Mouse (Mus musculus) myocyte (in vitro differentiated cells): ENCODE measurements at regions not wholly inside any gene's neighbourhood (a gene's known extent, or its start where the extent isn't known, plus 50 kb on each side); places are given as distances from the start of the nearest gene placed in this dataset.

Source experiments
- H3K27me3 ChIP-seq: one replicate; pipeline ENCODE4 v1.6.1; 2011; ENCODE audit not compliant: control insufficient read depth, insufficient read depth, insufficient read length
- H3K36me3 ChIP-seq: one replicate; pipeline ENCODE4 v1.6.1; 2011; ENCODE audit not compliant: control insufficient read depth, insufficient read depth
- H3K4me2 ChIP-seq: one replicate; pipeline ENCODE4 v1.6.1; 2011; ENCODE audit warnings: low read depth, control low read depth
- H3K4me3 ChIP-seq: one replicate; pipeline ENCODE4 v1.5.1; 2011; ENCODE audit warnings: mild to moderate bottlenecking, control low read depth, moderate library complexity
- H3K79me2 ChIP-seq: one replicate; pipeline ENCODE4 v1.6.1; 2011; ENCODE audit not compliant: control insufficient read depth, insufficient read depth
- H3ac ChIP-seq: one replicate; pipeline ENCODE4 v1.6.1; 2011; ENCODE audit not compliant: control insufficient read depth, insufficient read length
- CEBPB ChIP-seq: IDR thresholded peaks from 2 replicates; pipeline ENCODE4 v1.6.1; 2011; ENCODE audit warnings: mild to moderate bottlenecking, moderate library complexity; ENCODE audit not compliant: poor library complexity, insufficient read depth, severe bottlenecking
- E2F4 ChIP-seq: IDR thresholded peaks from one replicate; pipeline ENCODE4 v1.6.1; 2011; ENCODE audit warnings: mild to moderate bottlenecking, control low read depth, moderate library complexity; ENCODE audit not compliant: insufficient read depth
- MAX ChIP-seq: IDR thresholded peaks from one replicate; pipeline ENCODE4 v1.6.1; 2011; ENCODE audit warnings: low read depth, mild to moderate bottlenecking, control low read depth
- MYOD1 ChIP-seq, 3 experiments: IDR thresholded peaks; one replicate each; pipeline ENCODE4 v1.6.1; 2011; ENCODE audit warnings: control low read depth in 2 of 3, low read depth in 2 of 3, mild to moderate bottlenecking in 2 of 3, moderate library complexity in 1 of 3; ENCODE audit not compliant: insufficient read length in 2 of 3, control insufficient read depth in 1 of 3
- MYOG ChIP-seq, 3 experiments: IDR thresholded peaks; one replicate each; pipeline ENCODE4 v1.6.1; 2011; ENCODE audit warnings: control low read depth in 2 of 3, low read depth in 2 of 3, mild to moderate bottlenecking in 2 of 3; ENCODE audit not compliant: insufficient read length in 2 of 3, control insufficient read depth in 1 of 3, insufficient read depth in 1 of 3
- POLR2A ChIP-seq: IDR thresholded peaks from one replicate; pipeline ENCODE4 v1.6.1; 2011; ENCODE audit warnings: low read depth, mild to moderate bottlenecking, control low read depth, moderate library complexity; ENCODE audit not compliant: insufficient read length
- POLR2AphosphoS2 ChIP-seq: IDR thresholded peaks from one replicate; pipeline ENCODE4 v1.6.1; 2011; ENCODE audit warnings: low read depth, control low read depth; ENCODE audit not compliant: insufficient read length
- REST ChIP-seq: IDR thresholded peaks from one replicate; pipeline ENCODE4 v1.6.1; 2011; ENCODE audit warnings: mild to moderate bottlenecking, control low read depth, moderate library complexity; ENCODE audit not compliant: insufficient read depth, insufficient read length
- SRF ChIP-seq: IDR thresholded peaks from one replicate; pipeline ENCODE4 v1.6.1; 2011; ENCODE audit warnings: low read depth; ENCODE audit not compliant: control insufficient read depth, insufficient read length
- TCF12 ChIP-seq: IDR thresholded peaks from one replicate; pipeline ENCODE4 v1.6.1; 2011; ENCODE audit warnings: mild to moderate bottlenecking, control low read depth; ENCODE audit not compliant: poor library complexity, insufficient read depth, severe bottlenecking
- TCF3 ChIP-seq: IDR thresholded peaks from one replicate; pipeline ENCODE4 v1.6.1; 2011; ENCODE audit warnings: low read depth, control low read depth; ENCODE audit not compliant: insufficient read length
- USF1 ChIP-seq: IDR thresholded peaks from one replicate; pipeline ENCODE4 v1.6.1; 2011; ENCODE audit warnings: low read depth, mild to moderate bottlenecking, control low read depth, moderate library complexity

GRCm38 (mm10) chr3:102610970-102611369 is 123.4 kb upstream of the Tspan2 start:
- H3K27me3 ChIP-seq, result no peaks in the 10 kb centered on the region

GRCm38 (mm10) chr3:102611398-102612366 is 122.6 kb upstream of the Tspan2 start:
- no peak overlapping the region for H3K4me3 ChIP-seq
- H3K4me2 ChIP-seq, result no peak overlapping the region
- H3K79me2 ChIP-seq, result no peaks in the 10 kb centered on the region
- TF ChIP-seq MAX (no peak), USF1 (no peak), CEBPB (no peak), POLR2A (no peak), TCF3 (no peak), POLR2AphosphoS2 (no peak), E2F4 (no peak), MYOG (IDR thresholded peaks at IDR 0.05; ENCODE audit: control insufficient read depth in 1 of 3, insufficient read depth in 1 of 3, insufficient read length in 2 of 3, low read depth in 2 of 3) (no peak), TCF12 (no peak), REST (no peak), SRF (no peak), MYOD1 (IDR thresholded peaks at IDR 0.05; ENCODE audit: control insufficient read depth in 1 of 3, insufficient read length in 2 of 3, low read depth in 2 of 3) (no peak)
- H3ac ChIP-seq, result no peak overlapping the region
- no peaks in the 10 kb centered on the region for H3K27me3 ChIP-seq
- H3K36me3 ChIP-seq, result no peaks in the 10 kb centered on the region

More at GRCm38 (mm10) chr3:102610970-102611369, 123.4 kb upstream of the Tspan2 start:
- Histone ChIP-seq H3K36me3 (no peaks in the 10 kb centered on the region), H3K4me2 (no peak overlapping the region), H3ac (no peak overlapping the region), H3K79me2 (no peaks in the 10 kb centered on the region), H3K4me3 (no peak overlapping the region)
- TF ChIP-seq MAX (no peak), MYOG (IDR thresholded peaks at IDR 0.05; ENCODE audit: control insufficient read depth in 1 of 3, insufficient read depth in 1 of 3, insufficient read length in 2 of 3, low read depth in 2 of 3) (no peak), TCF3 (no peak), POLR2A (no peak), SRF (no peak), REST (no peak), TCF12 (no peak), CEBPB (no peak), MYOD1 (IDR thresholded peaks at IDR 0.05; ENCODE audit: control insufficient read depth in 1 of 3, insufficient read length in 2 of 3, low read depth in 2 of 3) (no peak), POLR2AphosphoS2 (no peak), USF1 (no peak), E2F4 (no peak)

- H3K36me3 ChIP-seq, result no peaks in the 10 kb centered on the region
- no peak overlapping the region for H3ac ChIP-seq
- H3K27me3 ChIP-seq, result no peaks in the 10 kb centered on the region
- no peaks in the 10 kb centered on the region for H3K79me2 ChIP-seq
- H3K4me3 ChIP-seq, result no peak overlapping the region
- no peak for TF ChIP-seq POLR2AphosphoS2
- no peak for TF ChIP-seq POLR2A
- no peak for TF ChIP-seq CEBPB
- TF ChIP-seq REST, result no peak
- TF ChIP-seq SRF, result no peak
- TF ChIP-seq MYOG (IDR thresholded peaks at IDR 0.05; ENCODE audit: control insufficient read depth in 1 of 3, insufficient read depth in 1 of 3, insufficient read length in 2 of 3, low read depth in 2 of 3), result no peak
- no peak for TF ChIP-seq E2F4
- no peak for TF ChIP-seq MAX
- TF ChIP-seq TCF12, result no peak
- TF ChIP-seq TCF3, result no peak
- no peak for TF ChIP-seq USF1
- no peak for TF ChIP-seq MYOD1 (IDR thresholded peaks at IDR 0.05; ENCODE audit: control insufficient read depth in 1 of 3, insufficient read length in 2 of 3, low read depth in 2 of 3)
- H3K4me2 ChIP-seq, result no peak overlapping the region
Measured at GRCm38 (mm10) chr3:102619666-102620377, 114.5 kb upstream of the Tspan2 start.

- H3K36me3 ChIP-seq, result no peaks in the 10 kb centered on the region
- no peak overlapping the region for H3K4me3 ChIP-seq
- no peaks in the 10 kb centered on the region for H3K79me2 ChIP-seq
- no peak overlapping the region for H3ac ChIP-seq
- no peak for TF ChIP-seq USF1
- no peak for TF ChIP-seq TCF3
- no peak for TF ChIP-seq MYOG (IDR thresholded peaks at IDR 0.05; ENCODE audit: control insufficient read depth in 1 of 3, insufficient read depth in 1 of 3, insufficient read length in 2 of 3, low read depth in 2 of 3)
- TF ChIP-seq SRF, result no peak
- TF ChIP-seq REST, result no peak
- H3K4me2 ChIP-seq, result no peak overlapping the region
- H3K27me3 ChIP-seq, result no peaks in the 10 kb centered on the region
Measured at GRCm38 (mm10) chr3:102636076-102636475, 98.3 kb upstream of the Tspan2 start.
